Mouse (Mus musculus) kidney, postnatal 4 days (tissue): ENCODE measurements at regions not wholly inside any gene's neighbourhood (a gene's known extent, or its start where the extent isn't known, plus 50 kb on each side); places are given as distances from the start of the nearest gene placed in this dataset.
"Not testable (repeated sequence)": the region's sequence is repeated elsewhere in the genome, so short reads cannot be mapped to it uniquely, and the experiment has no call there.

ENCODE experiments used
- DNase-seq, 2 experiments: peaks; one replicate each; pipeline ENCODE4 v3.0.0; 2021; ENCODE audit warnings: mixed read lengths in 2 of 2

GRCm38 (mm10) chr1:42588499-42588898 lies 107.1 kb upstream of the Pou3f3 start:
- no peak for DNase-seq

GRCm38 (mm10) chr1:42589442-42589841 lies 106.1 kb upstream of the Pou3f3 start:
- peak in 1 of 2 experiments; percentile 18 for DNase-seq

GRCm38 (mm10) chr1:42591855-42592254 lies 103.7 kb upstream of the Pou3f3 start:
- DNase-seq, result no peak

- peak; percentile 12 to 33 for DNase-seq
Observed at GRCm38 (mm10) chr1:42597065-42597464, 98.5 kb upstream of the Pou3f3 start.

- DNase-seq, result no peak
Observed at GRCm38 (mm10) chr1:42599238-42599637, 96.3 kb upstream of the Pou3f3 start.

GRCm38 (mm10) chr1:42606251-42606650 lies 89.3 kb upstream of the Pou3f3 start:
- DNase-seq, result no peak

GRCm38 (mm10) chr1:42607466-42608043 lies 88.0 kb upstream of the Pou3f3 start:
- DNase-seq, result not testable (repeated sequence)

GRCm38 (mm10) chr1:42623766-42624165 lies 71.8 kb upstream of the Pou3f3 start:
- DNase-seq, result no peak

- DNase-seq, result peak; percentile 5 to 10
Observed at GRCm38 (mm10) chr1:42628800-42629199, 66.8 kb upstream of the Pou3f3 start.

- DNase-seq, result peak; percentile 55 to 59
Observed at GRCm38 (mm10) chr1:42629465-42630261, 65.9 kb upstream of the Pou3f3 start.

- no peak for DNase-seq
Observed at GRCm38 (mm10) chr1:42632286-42632685, 63.3 kb upstream of the Pou3f3 start.

GRCm38 (mm10) chr1:42636558-42636957 lies 59.0 kb upstream of the Pou3f3 start:
- no peak for DNase-seq
